Mouse (Mus musculus): ENCODE results near the gene Gga1. TPM values are rescaled to one million over a fixed set of nuclear protein-coding genes. Genes with fewer than 3 reads are reported as not detected.
A peak's percentile ranks its signal among the peaks of the same experiment; 100 is the strongest.

Gene Gga1
- polyA plus RNA-seq, 1 experiment: 25.8 TPM

DNA sequence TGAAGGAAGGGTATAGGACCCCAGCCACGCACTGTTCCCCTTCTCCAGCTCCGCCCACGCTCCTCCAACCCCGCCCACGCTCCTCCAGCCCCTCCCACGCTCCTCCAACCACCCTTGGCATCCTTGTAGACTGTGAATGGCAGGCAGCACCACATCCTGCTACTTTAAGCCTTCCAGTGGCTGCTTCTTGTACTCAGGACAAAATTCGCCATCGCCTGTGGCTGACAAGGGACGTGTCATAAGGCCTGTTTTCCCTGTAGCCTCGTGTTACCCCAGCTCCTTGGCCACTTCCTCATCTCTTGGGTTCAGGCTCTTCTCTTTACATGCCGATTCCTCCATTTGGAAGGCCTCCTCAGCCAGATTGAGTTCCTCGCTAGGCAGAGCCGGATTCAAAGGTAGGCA is 13.1 kb upstream of the Gga1 start:
- Histone ChIP-seq H3K27me3 (ENCODE audit: control insufficient read depth, insufficient read depth, low read length, poor library complexity, severe bottlenecking) (no peaks in the 10 kb centered on the region), H3K36me3 (ENCODE audit: control insufficient read depth, insufficient read depth, low read length, poor library complexity, severe bottlenecking) (no peaks in the 10 kb centered on the region), H3K4me1 (ENCODE audit: control insufficient read depth, insufficient read depth, low read length) (peaks cover 4% of the 10 kb centered on the region), H3K9me3 (replicated peaks; ENCODE audit: control insufficient read depth, insufficient read depth, low read length, poor library complexity, severe bottlenecking) (no peaks in the 10 kb centered on the region), H3K9ac (ENCODE audit: low read depth, poor library complexity, severe bottlenecking) (no peak overlapping the region), H3K27ac (ENCODE audit: insufficient read depth, low read length) (no peak overlapping the region), H3K4me3 (ENCODE audit: low read depth, low read length) (peak overlapping the region; percentile 34)
- TF ChIP-seq POLR2A (IDR thresholded peaks at IDR 0.05; ENCODE audit: insufficient read depth, low read length): peak; percentile 17
- no peak for TF ChIP-seq CTCF (IDR thresholded peaks at IDR 0.05; ENCODE audit: low read depth, low read length)

DNA sequence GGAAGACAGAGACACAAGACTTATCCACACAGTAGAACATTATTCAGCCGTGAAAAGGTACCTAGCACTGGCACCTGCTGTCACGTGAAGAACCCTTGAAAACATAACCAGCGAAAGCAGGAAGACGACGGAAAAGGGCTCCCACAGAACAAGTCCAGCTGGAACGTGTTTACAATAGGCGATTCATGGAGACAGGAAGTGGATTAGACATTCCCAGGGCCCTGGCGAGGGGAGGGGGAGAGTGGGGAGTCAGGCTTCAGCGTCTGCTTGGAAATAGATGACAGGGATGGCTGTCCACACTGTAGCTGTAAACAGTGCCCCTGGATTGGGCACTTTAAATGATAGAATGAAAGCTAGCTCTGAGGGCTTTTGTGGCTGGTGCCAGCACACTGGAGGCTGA is 8.6 kb upstream of the Gga1 start:
- Histone ChIP-seq H3K9me3 (replicated peaks; ENCODE audit: control insufficient read depth, insufficient read depth, low read length, poor library complexity, severe bottlenecking) (no peaks in the 10 kb centered on the region), H3K27me3 (ENCODE audit: control insufficient read depth, insufficient read depth, low read length, poor library complexity, severe bottlenecking) (no peaks in the 10 kb centered on the region), H3K36me3 (ENCODE audit: control insufficient read depth, insufficient read depth, low read length, poor library complexity, severe bottlenecking) (no peaks in the 10 kb centered on the region), H3K4me1 (ENCODE audit: control insufficient read depth, insufficient read depth, low read length) (peaks cover 4% of the 10 kb centered on the region), H3K27ac (ENCODE audit: insufficient read depth, low read length) (0 out of 2 replicates have a peak overlapping the region, but pooled peaks have one; percentile 7), H3K4me3 (ENCODE audit: low read depth, low read length) (no peak overlapping the region), H3K9ac (ENCODE audit: low read depth, poor library complexity, severe bottlenecking) (no peak overlapping the region)
- TF ChIP-seq EP300 (IDR thresholded peaks at IDR 0.05; ENCODE audit: insufficient read depth, low read depth, low read length): peak; percentile 67
- no peak for TF ChIP-seq CTCF (IDR thresholded peaks at IDR 0.05; ENCODE audit: low read depth, low read length)

DNA sequence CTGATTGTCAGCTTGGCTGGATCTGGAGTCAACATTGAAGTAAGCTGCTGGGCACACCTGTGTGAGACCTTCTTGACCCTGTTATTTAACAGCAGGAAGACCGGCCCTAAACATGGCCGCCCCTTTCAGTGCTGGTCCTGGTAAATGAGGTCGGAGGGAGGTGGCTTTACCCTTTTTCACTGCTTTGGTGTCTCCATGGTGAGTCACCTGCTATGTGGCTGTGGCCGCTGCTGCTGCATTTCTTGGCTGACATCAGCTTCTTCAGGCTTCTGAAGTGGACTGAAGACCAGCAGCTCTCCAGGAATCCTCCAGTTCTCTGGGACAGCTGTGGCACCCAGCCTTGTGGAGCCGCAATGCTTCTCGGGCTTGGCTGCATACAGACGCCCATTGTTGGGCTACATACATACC is 8.2 kb upstream of the Gga1 start:
- H3K4me3 ChIP-seq (ENCODE audit: low read depth, low read length): no peak overlapping the region
- TF ChIP-seq EP300 (IDR thresholded peaks at IDR 0.05; ENCODE audit: insufficient read depth, low read depth, low read length) (no peak), CTCF (IDR thresholded peaks at IDR 0.05; ENCODE audit: low read depth, low read length) (no peak), POLR2A (IDR thresholded peaks at IDR 0.05; ENCODE audit: insufficient read depth, low read length) (no peak)
- H3K27ac ChIP-seq (ENCODE audit: insufficient read depth, low read length): no peak overlapping the region
- no peaks in the 10 kb centered on the region for H3K27me3 ChIP-seq (ENCODE audit: control insufficient read depth, insufficient read depth, low read length, poor library complexity, severe bottlenecking)
- H3K36me3 ChIP-seq (ENCODE audit: control insufficient read depth, insufficient read depth, low read length, poor library complexity, severe bottlenecking): no peaks in the 10 kb centered on the region
- H3K9me3 ChIP-seq (replicated peaks; ENCODE audit: control insufficient read depth, insufficient read depth, low read length, poor library complexity, severe bottlenecking): no peaks in the 10 kb centered on the region
- peaks cover 6% of the 10 kb centered on the region for H3K4me1 ChIP-seq (ENCODE audit: control insufficient read depth, insufficient read depth, low read length)
- H3K9ac ChIP-seq (ENCODE audit: low read depth, poor library complexity, severe bottlenecking): no peak overlapping the region

DNA sequence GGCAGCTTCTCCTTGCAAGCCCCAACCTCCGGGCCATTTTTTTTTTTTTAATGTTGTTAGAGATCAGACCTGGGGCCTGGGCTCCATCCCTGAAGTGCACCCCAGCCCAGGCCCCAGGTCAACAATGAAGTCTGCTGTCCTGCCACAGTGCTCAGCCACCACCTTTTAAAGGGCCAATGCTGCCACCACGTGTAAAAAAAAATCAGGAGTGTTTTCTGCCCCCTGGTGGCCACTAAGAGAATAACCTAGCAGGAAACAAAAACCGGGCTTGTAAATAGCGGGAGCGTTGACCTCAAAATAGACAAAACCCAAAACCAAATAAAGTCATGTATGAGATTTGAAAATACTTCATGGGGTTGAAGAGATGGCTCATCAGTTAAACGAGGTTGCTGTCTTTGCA is 7.2 kb upstream of the Gga1 start:
- H3K4me3 ChIP-seq (ENCODE audit: low read depth, low read length): no peak overlapping the region
- H3K27me3 ChIP-seq (ENCODE audit: control insufficient read depth, insufficient read depth, low read length, poor library complexity, severe bottlenecking): no peaks in the 10 kb centered on the region
- no peaks in the 10 kb centered on the region for H3K36me3 ChIP-seq (ENCODE audit: control insufficient read depth, insufficient read depth, low read length, poor library complexity, severe bottlenecking)
- TF ChIP-seq CTCF (IDR thresholded peaks at IDR 0.05; ENCODE audit: low read depth, low read length) (peak; percentile 50), EP300 (IDR thresholded peaks at IDR 0.05; ENCODE audit: insufficient read depth, low read depth, low read length) (no peak)
- no peak overlapping the region for H3K27ac ChIP-seq (ENCODE audit: insufficient read depth, low read length)
- H3K9me3 ChIP-seq (replicated peaks; ENCODE audit: control insufficient read depth, insufficient read depth, low read length, poor library complexity, severe bottlenecking): no peaks in the 10 kb centered on the region
- peaks cover 6% of the 10 kb centered on the region for H3K4me1 ChIP-seq (ENCODE audit: control insufficient read depth, insufficient read depth, low read length)
- no peak overlapping the region for H3K9ac ChIP-seq (ENCODE audit: low read depth, poor library complexity, severe bottlenecking)

DNA sequence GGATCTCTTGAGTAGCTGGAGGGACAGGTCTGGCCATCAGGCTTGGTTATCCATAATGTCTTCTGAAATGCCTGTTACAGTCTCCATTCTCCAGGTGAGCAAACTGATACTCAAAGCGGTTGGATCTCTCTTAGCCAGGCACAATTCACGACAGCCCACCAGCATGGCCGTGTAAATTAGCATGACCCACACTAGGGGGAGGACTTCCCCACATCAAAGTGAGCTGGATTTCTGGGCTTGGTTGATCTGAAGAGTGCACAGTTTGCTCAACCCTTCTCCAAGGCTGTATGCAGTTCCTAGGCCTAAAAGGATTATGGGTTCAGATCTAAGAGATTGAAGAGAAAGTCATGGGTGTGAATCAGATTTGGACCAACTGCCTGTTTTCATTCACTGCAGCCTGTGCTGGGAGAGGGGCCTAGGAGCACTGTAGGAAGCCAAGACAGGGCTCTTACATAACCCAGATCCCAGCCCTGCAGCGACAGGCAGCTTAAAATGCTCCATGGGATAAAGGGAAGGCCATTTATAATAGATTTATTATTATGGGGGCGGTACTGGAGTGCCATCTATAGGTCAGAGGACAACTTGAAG is 4.9 kb upstream of the Gga1 start:
- H3K36me3 ChIP-seq (ENCODE audit: control insufficient read depth, insufficient read depth, low read length, poor library complexity, severe bottlenecking): no peaks in the 10 kb centered on the region
- H3K9ac ChIP-seq (ENCODE audit: low read depth, poor library complexity, severe bottlenecking): no peak overlapping the region
- TF ChIP-seq POLR2A (IDR thresholded peaks at IDR 0.05; ENCODE audit: insufficient read depth, low read length) (no peak), EP300 (IDR thresholded peaks at IDR 0.05; ENCODE audit: insufficient read depth, low read depth, low read length) (no peak), CTCF (IDR thresholded peaks at IDR 0.05; ENCODE audit: low read depth, low read length) (no peak)
- H3K4me1 ChIP-seq (ENCODE audit: control insufficient read depth, insufficient read depth, low read length): peaks cover 8% of the 10 kb centered on the region
- no peak overlapping the region for H3K27ac ChIP-seq (ENCODE audit: insufficient read depth, low read length)
- no peaks in the 10 kb centered on the region for H3K27me3 ChIP-seq (ENCODE audit: control insufficient read depth, insufficient read depth, low read length, poor library complexity, severe bottlenecking)
- H3K9me3 ChIP-seq (replicated peaks; ENCODE audit: control insufficient read depth, insufficient read depth, low read length, poor library complexity, severe bottlenecking): no peaks in the 10 kb centered on the region
- H3K4me3 ChIP-seq (ENCODE audit: low read depth, low read length): no peak overlapping the region

DNA sequence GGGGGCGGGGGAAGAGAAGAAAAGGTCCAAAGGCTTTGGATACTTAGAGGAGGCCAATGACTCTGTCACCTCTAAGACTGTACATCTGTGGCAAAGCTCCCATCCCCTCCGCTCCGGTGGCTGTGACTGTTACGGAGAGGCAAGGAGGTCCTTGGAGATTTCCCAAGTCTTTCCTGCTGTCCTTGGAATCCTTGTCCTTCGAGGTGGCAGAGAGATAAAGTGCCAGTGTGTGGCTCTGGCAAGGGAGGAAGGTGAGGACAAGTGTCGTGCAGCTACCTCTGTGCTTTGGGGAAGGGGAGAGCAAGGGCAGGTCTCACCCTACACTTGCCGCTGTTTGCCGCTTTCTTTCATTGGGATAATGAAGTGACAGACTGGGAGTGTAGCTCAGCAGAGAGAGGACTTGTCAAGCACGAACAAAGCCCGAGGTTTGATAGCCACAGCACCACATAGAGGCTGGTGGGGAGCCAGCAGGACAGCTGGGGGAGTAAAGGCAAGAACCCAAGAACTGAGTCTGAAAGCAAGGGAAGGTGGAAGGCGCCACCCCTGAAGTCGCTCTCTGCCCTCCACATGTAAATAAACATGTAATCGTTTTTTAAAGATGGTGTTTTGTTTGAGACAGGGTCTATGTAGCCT is 3.1 kb upstream of the Gga1 start:
- peaks cover 8% of the 10 kb centered on the region for H3K4me1 ChIP-seq (ENCODE audit: control insufficient read depth, insufficient read depth, low read length)
- no peaks in the 10 kb centered on the region for H3K36me3 ChIP-seq (ENCODE audit: control insufficient read depth, insufficient read depth, low read length, poor library complexity, severe bottlenecking)
- H3K4me3 ChIP-seq (ENCODE audit: low read depth, low read length): no peak overlapping the region
- H3K27ac ChIP-seq (ENCODE audit: insufficient read depth, low read length): 0 out of 2 replicates have a peak overlapping the region, but pooled peaks have one; percentile 24
- no peaks in the 10 kb centered on the region for H3K27me3 ChIP-seq (ENCODE audit: control insufficient read depth, insufficient read depth, low read length, poor library complexity, severe bottlenecking)
- H3K9ac ChIP-seq (ENCODE audit: low read depth, poor library complexity, severe bottlenecking): no peak overlapping the region
- H3K9me3 ChIP-seq (replicated peaks; ENCODE audit: control insufficient read depth, insufficient read depth, low read length, poor library complexity, severe bottlenecking): no peaks in the 10 kb centered on the region
- no peak for TF ChIP-seq EP300 (IDR thresholded peaks at IDR 0.05; ENCODE audit: insufficient read depth, low read depth, low read length)
- TF ChIP-seq POLR2A (IDR thresholded peaks at IDR 0.05; ENCODE audit: insufficient read depth, low read length): no peak
- peak; percentile 38 for TF ChIP-seq CTCF (IDR thresholded peaks at IDR 0.05; ENCODE audit: low read depth, low read length)

All from ES-Bruce4 (cell line).